Mouse (Mus musculus) bone marrow macrophage, adult 2 months (primary cell): ENCODE measurements around the gene Zfyve26.

ENCODE experiments used
- CTCF ChIP-seq: IDR thresholded peaks from 2 replicates; pipeline ENCODE4 v1.5.1; 2012; ENCODE audit warnings: low read depth, mild to moderate bottlenecking, low read length, moderate library complexity
- POLR2A ChIP-seq: IDR thresholded peaks from 2 replicates; pipeline ENCODE4 v1.6.1; 2012; ENCODE audit warnings: mild to moderate bottlenecking, low read depth, low read length, borderline replicate concordance

GRCm38 (mm10) chr12:79217511-79217910, 78.6 kb downstream of the Zfyve26 start:
- TF ChIP-seq CTCF = no peak
- no peak for TF ChIP-seq POLR2A
